Mouse (Mus musculus) right cerebral cortex, postnatal 10 days (tissue): ENCODE measurements around the gene Xrcc2.
"Not testable (repeated sequence)": the region's sequence is repeated elsewhere in the genome, so short reads cannot be mapped to it uniquely, and the experiment has no call there.

Experiments
- DNase-seq, 2 experiments: peaks; one replicate each; pipeline ENCODE4 v3.0.0; 2021; ENCODE audit warnings: low spot score in 2 of 2

The Xrcc2 gene

GRCm38 (mm10) chr5:25705567-25706349, at the start of gene Xrcc2:
TSS of gene Xrcc2 (minus strand) at chr5:25705825.
- peak; percentile 98 to 99 for DNase-seq

GRCm38 (mm10) chr5:25754236-25754766, 48.7 kb upstream of the Xrcc2 start:
- peak; percentile 61 to 78 for DNase-seq

GRCm38 (mm10) chr5:25753556-25754235, 48.1 kb upstream of the Xrcc2 start:
- no peak for DNase-seq

- peak; percentile 50 to 51 for DNase-seq
These were observed 47.2 kb upstream of the Xrcc2 start for GRCm38 (mm10) chr5:25752862-25753261.

- no peak for DNase-seq
These were observed 45.9 kb upstream of the Xrcc2 start for GRCm38 (mm10) chr5:25751552-25751951.

GRCm38 (mm10) chr5:25748613-25749012, 43.0 kb upstream of the Xrcc2 start:
- no peak for DNase-seq

- no peak for DNase-seq
These were observed 42.3 kb upstream of the Xrcc2 start for GRCm38 (mm10) chr5:25747904-25748303.

GRCm38 (mm10) chr5:25738902-25739301, 33.3 kb upstream of the Xrcc2 start:
- DNase-seq: not testable (repeated sequence)

GRCm38 (mm10) chr5:25738448-25738847, 32.8 kb upstream of the Xrcc2 start:
- no peak for DNase-seq

GRCm38 (mm10) chr5:25735861-25736260, 30.2 kb upstream of the Xrcc2 start:
- peak; percentile 72 to 74 for DNase-seq

GRCm38 (mm10) chr5:25734318-25734717, 28.7 kb upstream of the Xrcc2 start:
- peak in 1 of 2 experiments; percentile 51 for DNase-seq

GRCm38 (mm10) chr5:25724134-25724675, 18.6 kb upstream of the Xrcc2 start:
- no peak for DNase-seq

GRCm38 (mm10) chr5:25723016-25723415, 17.4 kb upstream of the Xrcc2 start:
- DNase-seq: no peak

GRCm38 (mm10) chr5:25719390-25719789, 13.8 kb upstream of the Xrcc2 start:
- peak in 1 of 2 experiments; percentile 29 for DNase-seq

GRCm38 (mm10) chr5:25713001-25713706, 7.5 kb upstream of the Xrcc2 start:
- DNase-seq: not testable (repeated sequence)

GRCm38 (mm10) chr5:25704702-25705566, 691 bp downstream of the Xrcc2 start:
- DNase-seq: no peak

GRCm38 (mm10) chr5:25697941-25698340, 7.7 kb downstream of the Xrcc2 start:
- peak; percentile 39 to 46 for DNase-seq

GRCm38 (mm10) chr5:25696256-25696655, 9.4 kb downstream of the Xrcc2 start:
- peak; percentile 41 to 60 for DNase-seq

GRCm38 (mm10) chr5:25695786-25696185, 9.8 kb downstream of the Xrcc2 start:
- DNase-seq: no peak

- DNase-seq: no peak
These were observed 33.7 kb downstream of the Xrcc2 start for GRCm38 (mm10) chr5:25671696-25672520.
